Mouse (Mus musculus) gastrocnemius, postnatal 4 days (tissue): ENCODE results near the gene Xiap. TPM values are rescaled to one million over a fixed set of nuclear protein-coding genes. Genes with fewer than 3 reads are reported as not detected.
"Not testable (repeated sequence)": the region's sequence is repeated elsewhere in the genome, so short reads cannot be mapped to it uniquely, and the experiment has no call there.

Experiments used
- DNase-seq, 2 experiments: peaks; one replicate each; pipeline ENCODE4 v3.0.0; 2021 to 2022; ENCODE audit warnings: low spot score in 2 of 2, mixed read lengths in 2 of 2
- long read RNA-seq, 2 experiments: library from polyadenylated mRNA; stranded (forward); transcript quantifications; one replicate each; pipeline ENCODE4 v2.0.0; 2021
- total RNA-seq, 2 experiments: library from RNA; stranded (reverse); gene quantifications; 2 replicates each; pipeline ENCODE4 v1.2.3; 2021

The Xiap gene
- 10 to 100 TPM; 34.2 to 35.8 TPM for total RNA-seq
- long read RNA-seq, experiment 1, full-length matches to known transcripts = 1 of 8 reads
- long read RNA-seq, experiment 1, partial matches to known transcripts = 1 of 8 reads
- long read RNA-seq, experiment 1, other reads (novel, unspliced or antisense) = 6 of 8 reads
- long read RNA-seq, experiment 2, full-length matches to known transcripts = 1 of 8 reads
- long read RNA-seq, experiment 2, partial matches to known transcripts = 0 of 8 reads
- long read RNA-seq, experiment 2, other reads (novel, unspliced or antisense) = 7 of 8 reads

- DNase-seq = no peak
Observed at GRCm38 (mm10) chrX:42059282-42060068, at the start of gene Xiap. Gene Xiap (plus strand): TSS chrX:42059679.

DNA sequence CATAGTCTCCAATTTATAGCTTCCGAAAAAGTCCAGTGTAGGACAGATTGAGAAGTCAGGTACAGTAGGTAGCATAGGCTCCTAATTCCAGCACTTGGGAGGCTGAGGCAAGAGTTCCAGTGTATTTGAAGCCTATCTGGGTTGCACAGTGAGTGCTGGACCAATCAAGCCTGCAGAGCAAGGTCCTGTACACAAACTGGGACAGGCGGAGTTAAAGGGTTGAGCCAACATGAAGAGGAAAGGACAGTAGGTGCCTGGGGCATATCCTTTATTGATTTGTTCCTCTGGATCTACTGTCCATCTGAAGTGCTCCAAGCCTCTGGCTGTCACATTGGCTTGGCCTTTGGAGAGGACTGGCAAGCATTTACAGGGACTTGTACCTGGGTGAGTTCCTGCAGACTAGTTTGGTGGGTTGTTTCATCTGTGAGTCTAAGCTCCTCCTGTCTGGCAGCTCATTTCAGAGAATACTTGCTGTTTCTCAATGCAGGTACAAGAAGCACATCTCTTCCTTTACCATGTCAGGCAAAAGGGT, 46.7 kb upstream of the Xiap start:
- no peak for DNase-seq

DNA sequence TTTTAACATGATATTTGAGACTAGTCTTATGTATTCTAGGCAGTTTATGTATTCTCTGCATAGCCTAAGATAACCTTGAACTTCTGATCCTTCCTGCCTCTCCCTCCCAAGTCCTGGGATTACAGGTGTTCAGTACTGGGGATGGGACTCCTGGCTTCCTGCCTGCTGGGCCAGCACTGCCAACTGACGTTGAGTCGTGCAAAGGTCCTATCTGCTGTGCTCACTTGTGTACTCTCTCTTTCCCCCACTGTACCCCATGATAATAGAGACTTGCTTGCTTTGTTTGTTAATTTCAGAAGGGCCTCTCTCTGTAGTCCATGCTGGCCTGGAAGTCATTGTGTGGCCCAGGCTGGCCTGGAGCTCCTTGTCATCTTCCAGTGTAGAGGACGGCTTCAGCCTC, 45.7 kb upstream of the Xiap start:
- no peak for DNase-seq

DNA sequence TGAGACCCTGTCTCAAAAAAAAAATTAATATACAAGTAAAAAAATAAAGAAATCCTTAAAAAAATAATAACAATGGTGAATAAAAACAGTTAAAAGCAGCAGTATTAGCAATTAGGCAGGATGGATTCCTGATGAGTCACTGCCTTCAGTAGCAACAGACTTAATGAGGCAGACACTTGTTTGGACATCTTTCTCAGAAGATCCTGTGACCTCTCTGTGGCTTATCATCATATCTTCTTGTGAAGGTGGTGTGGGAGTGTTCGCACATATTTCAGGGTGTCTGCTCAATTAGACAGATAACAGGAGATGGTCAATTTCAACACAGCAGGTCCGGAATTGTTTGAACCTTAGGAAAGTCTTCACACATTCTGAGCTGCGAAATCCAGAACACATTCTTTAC, 45.0 kb upstream of the Xiap start:
- no peak for DNase-seq

DNA sequence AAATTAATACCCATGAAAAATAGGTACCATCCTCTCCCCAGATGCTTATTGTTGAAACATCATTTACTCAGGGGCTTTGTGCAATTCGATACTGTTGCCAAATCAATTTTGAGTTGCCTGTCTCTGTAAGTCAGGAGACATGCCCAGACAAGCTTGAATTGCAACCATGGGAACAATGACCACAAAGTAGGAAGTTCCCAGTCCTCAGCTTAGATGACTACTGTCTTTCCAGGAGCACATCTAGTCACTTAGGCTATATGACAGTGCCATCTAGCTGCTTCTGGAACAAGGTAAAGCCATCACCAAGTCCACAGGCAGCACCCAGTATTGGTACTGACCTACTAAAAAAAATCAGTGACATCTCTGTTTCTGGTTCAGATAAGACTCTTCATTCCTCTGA, 41.4 kb upstream of the Xiap start:
- no peak for DNase-seq

GRCm38 (mm10) chrX:42019441-42019840, 40.0 kb upstream of the Xiap start:
- no peak for DNase-seq

GRCm38 (mm10) chrX:42025802-42026440, 33.6 kb upstream of the Xiap start:
- not testable (repeated sequence) for DNase-seq

DNA sequence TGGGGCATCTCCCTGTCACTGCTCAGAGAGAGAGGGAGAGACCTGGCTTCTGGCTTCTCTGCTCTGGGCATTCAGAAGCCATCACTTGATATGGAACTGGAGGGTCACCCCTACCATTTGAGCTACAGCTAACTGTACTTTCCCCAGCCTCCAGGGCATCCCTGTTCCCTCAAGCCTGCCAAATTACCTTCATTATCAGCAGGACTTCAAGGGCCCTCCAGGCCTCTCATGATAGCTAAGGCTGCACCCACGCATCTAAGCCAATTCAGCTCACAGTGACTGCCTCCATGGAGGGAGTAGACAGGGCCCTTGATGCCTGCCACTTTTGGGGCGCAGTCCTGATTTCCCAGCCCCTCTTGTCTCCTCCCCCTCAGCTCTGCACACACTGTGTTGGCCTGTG, 32.5 kb upstream of the Xiap start:
- not testable (repeated sequence) for DNase-seq

DNA sequence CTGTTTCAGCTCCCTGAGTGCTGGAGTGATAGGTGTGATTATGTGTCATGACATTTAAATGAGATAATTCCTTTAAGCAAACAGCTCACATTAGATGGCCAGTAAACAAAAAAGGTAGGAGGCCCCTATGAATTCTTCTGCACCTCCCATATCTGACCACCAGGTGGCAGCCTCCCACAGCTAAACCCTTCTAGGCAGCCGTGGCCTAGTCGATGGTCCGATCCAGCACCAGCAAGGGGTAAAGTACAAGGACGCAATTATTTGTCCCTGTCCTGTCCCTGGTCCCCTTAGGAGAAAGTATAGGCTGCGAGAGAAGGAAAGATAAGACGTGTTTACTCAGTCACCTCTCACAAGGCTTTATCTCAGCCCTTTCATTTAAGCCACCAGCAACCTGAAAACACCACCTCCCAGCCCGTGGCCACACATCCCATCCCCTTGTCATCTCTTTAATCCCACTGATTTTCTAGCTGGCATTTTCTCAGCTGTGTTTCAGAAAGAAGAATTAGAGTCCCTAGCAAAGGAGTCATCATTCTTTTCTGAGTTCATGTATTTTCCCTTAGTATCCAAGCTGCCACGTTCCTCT, 26.3 kb upstream of the Xiap start:
- DNase-seq = peak; percentile 55 to 57

DNA sequence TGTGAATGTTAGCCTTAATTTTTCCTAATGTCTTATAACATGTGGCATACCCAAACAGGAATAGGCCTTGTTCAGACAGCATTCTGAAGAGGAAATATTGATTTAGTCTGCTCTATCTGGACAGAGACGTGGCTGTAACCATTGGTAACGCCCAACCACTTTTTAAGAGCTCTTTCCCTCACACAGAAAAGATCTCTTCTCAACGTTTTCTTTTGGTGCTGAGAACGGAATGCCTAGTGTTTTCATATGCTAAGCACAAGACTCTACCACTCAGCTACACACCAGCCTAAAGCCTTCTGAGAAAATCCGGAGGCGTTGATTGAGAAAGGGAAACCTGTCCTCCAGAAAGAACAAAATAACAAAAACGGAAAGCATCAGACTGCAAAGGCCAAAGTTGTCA, 25.6 kb upstream of the Xiap start:
- DNase-seq = no peak

- no peak for DNase-seq
Observed at GRCm38 (mm10) chrX:42039481-42039880, 20.0 kb upstream of the Xiap start.

GRCm38 (mm10) chrX:42044935-42045334, 14.5 kb upstream of the Xiap start:
- DNase-seq = no peak

DNA sequence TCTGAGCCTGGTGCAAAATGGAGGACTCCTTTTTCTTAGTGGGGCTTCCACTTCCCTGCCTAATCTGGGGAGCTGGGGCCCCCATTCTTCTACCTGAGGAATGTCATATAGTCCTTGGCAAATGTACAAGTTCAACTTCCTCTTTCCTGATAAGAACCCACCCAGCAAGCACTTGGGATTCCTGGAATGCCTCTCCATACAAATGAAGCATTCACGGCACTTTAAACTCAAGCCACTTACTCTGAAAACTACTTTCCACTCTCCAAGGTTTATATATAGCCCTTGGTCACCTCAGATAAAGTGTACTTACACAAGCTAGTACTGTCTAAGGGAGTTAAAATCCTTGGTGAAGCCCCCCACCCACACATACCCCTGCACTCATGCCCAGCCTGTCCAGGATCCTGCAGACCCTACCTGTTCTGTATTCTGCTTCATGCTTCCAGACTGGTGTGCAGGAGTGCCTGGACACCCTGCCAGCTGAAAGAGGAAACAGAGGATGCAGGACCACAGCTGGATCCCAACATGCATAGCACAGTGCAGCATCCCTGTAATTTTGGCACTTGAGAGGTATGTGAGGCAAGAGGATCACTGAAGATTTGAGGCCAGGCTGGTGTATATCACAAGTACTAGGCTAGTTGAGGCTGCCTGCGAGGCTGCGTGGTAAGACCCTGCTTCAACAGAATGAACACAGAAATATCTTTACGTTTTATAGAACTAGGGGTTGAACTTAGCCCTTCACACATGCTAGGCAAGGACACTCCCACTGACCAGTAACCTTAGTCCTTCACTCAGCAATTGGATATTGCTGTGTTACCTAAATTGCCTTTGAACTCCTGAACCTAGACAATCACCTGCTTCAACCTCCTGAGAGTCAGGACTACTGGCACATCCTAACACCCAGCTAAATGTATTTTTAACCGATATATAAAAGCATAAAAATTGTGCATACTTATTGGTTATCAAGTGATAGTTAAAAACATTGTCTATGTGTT, 8.5 kb upstream of the Xiap start:
- DNase-seq = no peak

GRCm38 (mm10) chrX:42057012-42057411, 2.5 kb upstream of the Xiap start:
- DNase-seq = no peak

DNA sequence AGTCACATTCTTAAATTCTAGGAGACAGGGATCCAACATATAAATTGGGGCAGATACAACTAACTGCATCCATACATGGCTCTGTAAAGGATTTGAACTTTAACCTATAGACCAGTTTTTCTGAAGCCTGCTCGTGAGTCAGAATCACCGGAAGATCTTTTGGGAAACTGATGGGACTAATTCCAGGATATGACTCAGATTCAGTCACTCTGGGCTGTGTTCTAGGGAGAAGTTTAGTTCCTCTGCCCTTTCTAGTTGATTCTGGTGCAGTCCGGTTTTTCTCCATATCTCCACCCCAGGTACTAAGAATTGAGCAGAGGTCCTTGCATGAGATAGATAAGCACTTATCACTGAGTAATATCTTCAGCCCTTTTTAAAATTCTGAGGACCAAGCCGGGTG, 1.6 kb upstream of the Xiap start:
- no peak for DNase-seq

- DNase-seq = no peak
Observed at GRCm38 (mm10) chrX:42063621-42064020, 4.1 kb downstream of the Xiap start.

GRCm38 (mm10) chrX:42065086-42065485, 5.6 kb downstream of the Xiap start:
- no peak for DNase-seq

DNA sequence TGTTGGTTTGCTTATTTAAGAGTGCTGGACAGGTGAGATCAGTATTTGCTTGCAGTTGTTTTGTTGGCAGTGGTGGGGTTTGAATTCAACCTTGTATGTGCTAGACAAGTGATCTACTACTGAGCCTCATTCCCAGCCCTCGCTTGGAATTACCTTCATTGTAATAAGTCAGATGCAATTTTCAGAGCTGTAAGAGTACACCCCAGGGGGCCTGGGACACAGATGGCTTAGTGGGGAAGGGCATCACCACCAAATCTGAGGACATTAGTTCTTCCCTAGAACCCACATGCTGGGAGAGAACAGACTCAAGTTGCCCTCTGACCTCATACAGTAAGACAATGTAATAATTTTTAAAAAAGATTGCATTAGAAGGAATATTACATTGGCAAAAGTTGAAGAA, 7.3 kb downstream of the Xiap start:
- DNase-seq = no peak

- peak; percentile 49 to 75 for DNase-seq
Observed at GRCm38 (mm10) chrX:42067791-42068200, 8.3 kb downstream of the Xiap start.

DNA sequence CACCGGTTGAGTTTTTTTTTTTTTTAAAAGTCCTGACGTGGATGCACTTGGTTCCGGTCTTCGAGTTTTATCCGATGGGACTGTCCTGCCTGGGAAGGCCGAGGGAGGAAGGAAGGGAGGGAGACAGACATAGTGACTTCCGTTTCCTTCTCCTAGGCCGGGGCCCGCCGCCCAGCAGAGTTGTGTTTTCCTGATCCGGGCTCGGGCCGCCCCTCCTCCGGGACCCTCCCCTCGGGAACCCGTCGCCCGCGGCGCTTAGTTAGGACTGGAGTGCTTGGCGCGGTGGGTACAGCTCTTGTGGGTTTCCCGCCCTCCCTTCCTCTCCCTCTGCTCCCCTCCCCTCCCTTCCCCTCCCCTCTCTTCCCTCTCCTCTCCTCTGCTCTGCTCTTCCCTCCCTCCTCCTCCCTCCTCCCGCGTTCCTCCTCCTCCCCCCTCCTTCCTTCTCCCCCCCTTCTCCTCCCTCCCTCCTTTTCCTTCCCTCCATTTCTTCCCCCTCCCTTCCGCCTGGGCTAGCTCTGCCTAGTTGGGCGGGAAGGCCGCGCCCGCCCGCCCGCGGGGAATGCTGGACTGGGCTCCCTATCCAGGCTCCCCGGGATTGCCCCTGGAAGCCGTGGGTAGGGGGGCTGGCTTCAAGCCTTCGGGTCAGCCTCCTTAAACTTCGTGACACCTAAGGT, 8.9 kb downstream of the Xiap start:
- DNase-seq = peak; percentile 74 to 79
